Mouse (Mus musculus) stomach, postnatal 0 days (tissue): ENCODE data around the gene Reln.

Experiments used
- CTCF ChIP-seq: IDR thresholded peaks from 2 replicates; pipeline ENCODE4 v1.5.1; 2016; ENCODE audit warnings: antibody characterized with exemption, low read depth, mild to moderate bottlenecking, moderate library complexity
- EP300 ChIP-seq: optimal IDR thresholded peaks from 2 replicates; pipeline ENCODE3; 2016; ENCODE audit warnings: antibody characterized with exemption

DNA sequence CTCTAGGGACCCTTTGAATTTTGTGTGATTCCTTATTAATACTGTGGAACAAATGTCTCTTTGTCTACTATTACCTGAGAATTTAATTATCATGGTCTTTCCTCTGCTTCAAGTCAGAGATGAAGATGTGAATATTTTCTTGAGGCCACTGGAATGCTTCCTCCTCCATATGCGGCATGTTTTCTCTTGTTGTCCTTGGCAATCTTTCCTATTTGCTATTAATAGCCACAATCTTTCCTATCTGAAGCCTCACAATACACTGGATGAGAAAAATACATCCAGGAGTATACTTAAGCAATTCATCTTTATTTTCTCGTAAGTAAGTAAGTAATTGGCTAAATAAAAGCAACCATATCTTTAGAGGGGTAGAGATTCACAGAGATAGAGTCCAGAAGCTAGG, 146.6 kb downstream of the Reln start:
- TF ChIP-seq CTCF, result no peak
- no peak for TF ChIP-seq EP300
